Mouse (Mus musculus): ENCODE data around the gene Tgfa. TPM values are rescaled to one million over a fixed set of nuclear protein-coding genes. Genes with fewer than 3 reads are reported as not detected.

The Tgfa gene
- polyA plus RNA-seq, 1 experiment from 2014 or later = 4.9 TPM

GRCm38 (mm10) chr6:86295451-86295850, 100.4 kb downstream of the Tgfa start:
- no peak overlapping the region for H3K4me3 ChIP-seq (ENCODE audit: low read depth, low read length)
- no peaks in the 10 kb centered on the region for H3K36me3 ChIP-seq (ENCODE audit: insufficient read depth)
- WGBS = 61% methylated on average over 8 of the region's 8 CpGs
- TF ChIP-seq CTCF (IDR thresholded peaks at IDR 0.05; ENCODE audit: low read depth) = no peak
- ATAC-seq (ENCODE audit: insufficient read depth) (no peak), DNase-seq (no peak)
- H3K4me1 ChIP-seq (ENCODE audit: insufficient read depth) = no peaks in the 10 kb centered on the region
- H3K27me3 ChIP-seq (ENCODE audit: insufficient read depth, low read length) = no peaks in the 10 kb centered on the region
- no peak overlapping the region for H3K4me2 ChIP-seq
- no peak overlapping the region for H3K9ac ChIP-seq
- H3K27ac ChIP-seq (ENCODE audit: low read depth) = no peak overlapping the region
- H3K9me3 ChIP-seq (ENCODE audit: low read depth, low read length) = no peaks in the 10 kb centered on the region

GRCm38 (mm10) chr6:86296126-86296525, 101.1 kb downstream of the Tgfa start:
- no peaks in the 10 kb centered on the region for H3K4me1 ChIP-seq (ENCODE audit: insufficient read depth)
- TF ChIP-seq CTCF (IDR thresholded peaks at IDR 0.05; ENCODE audit: low read depth) = no peak
- 93% methylated on average over 3 of the region's 3 CpGs for WGBS
- no peaks in the 10 kb centered on the region for H3K27me3 ChIP-seq (ENCODE audit: insufficient read depth, low read length)
- no peak for DNase-seq
- no peaks in the 10 kb centered on the region for H3K9me3 ChIP-seq (ENCODE audit: low read depth, low read length)
- no peaks in the 10 kb centered on the region for H3K36me3 ChIP-seq (ENCODE audit: insufficient read depth)
- no peak overlapping the region for H3K9ac ChIP-seq
- no peak overlapping the region for H3K27ac ChIP-seq (ENCODE audit: low read depth)
- ATAC-seq (ENCODE audit: insufficient read depth) = no peak
- no peak overlapping the region for H3K4me2 ChIP-seq
- no peak overlapping the region for H3K4me3 ChIP-seq (ENCODE audit: low read depth, low read length)

GRCm38 (mm10) chr6:86296938-86297337, 101.9 kb downstream of the Tgfa start:
- DNase-seq = no peak
- H3K9me3 ChIP-seq (ENCODE audit: low read depth, low read length) = no peaks in the 10 kb centered on the region
- no peak overlapping the region for H3K4me2 ChIP-seq
- no peaks in the 10 kb centered on the region for H3K27me3 ChIP-seq (ENCODE audit: insufficient read depth, low read length)
- TF ChIP-seq CTCF (IDR thresholded peaks at IDR 0.05; ENCODE audit: low read depth) = no peak
- no peak overlapping the region for H3K4me3 ChIP-seq (ENCODE audit: low read depth, low read length)
- no peaks in the 10 kb centered on the region for H3K36me3 ChIP-seq (ENCODE audit: insufficient read depth)
- H3K27ac ChIP-seq (ENCODE audit: low read depth) = no peak overlapping the region
- no peak for ATAC-seq (ENCODE audit: insufficient read depth)
- H3K9ac ChIP-seq = no peak overlapping the region
- WGBS = 85% methylated on average over 2 of the region's 2 CpGs
- no peaks in the 10 kb centered on the region for H3K4me1 ChIP-seq (ENCODE audit: insufficient read depth)

- H3K27ac ChIP-seq (ENCODE audit: low read depth) = no peak overlapping the region
- H3K4me3 ChIP-seq (ENCODE audit: low read depth, low read length) = no peak overlapping the region
- no peak overlapping the region for H3K9ac ChIP-seq
- no peaks in the 10 kb centered on the region for H3K27me3 ChIP-seq (ENCODE audit: insufficient read depth, low read length)
- no peaks in the 10 kb centered on the region for H3K4me1 ChIP-seq (ENCODE audit: insufficient read depth)
- H3K9me3 ChIP-seq (ENCODE audit: low read depth, low read length) = no peaks in the 10 kb centered on the region
- peak; percentile 10; the same call in 1 of the 2 replicates for TF ChIP-seq CTCF (IDR thresholded peaks at IDR 0.05; ENCODE audit: low read depth)
- 84% methylated on average over 3 of the region's 3 CpGs for WGBS
- DNase-seq (no peak), ATAC-seq (ENCODE audit: insufficient read depth) (no peak)
- H3K36me3 ChIP-seq (ENCODE audit: insufficient read depth) = no peaks in the 10 kb centered on the region
- H3K4me2 ChIP-seq = no peak overlapping the region
Measured at GRCm38 (mm10) chr6:86298961-86299360, 103.9 kb downstream of the Tgfa start.

GRCm38 (mm10) chr6:86299381-86299780, 104.4 kb downstream of the Tgfa start:
- WGBS = 74% methylated on average over 2 of the region's 2 CpGs
- Histone ChIP-seq H3K27me3 (ENCODE audit: insufficient read depth, low read length) (no peaks in the 10 kb centered on the region), H3K36me3 (ENCODE audit: insufficient read depth) (no peaks in the 10 kb centered on the region)

GRCm38 (mm10) chr6:86305680-86306079, 110.7 kb downstream of the Tgfa start:
- WGBS = 81% methylated on average over 4 of the region's 4 CpGs
- no peak overlapping the region for H3K4me2 ChIP-seq
- no peaks in the 10 kb centered on the region for H3K4me1 ChIP-seq (ENCODE audit: insufficient read depth)
- H3K27ac ChIP-seq (ENCODE audit: low read depth) = no peak overlapping the region
- H3K9me3 ChIP-seq (ENCODE audit: low read depth, low read length) = no peaks in the 10 kb centered on the region
- H3K9ac ChIP-seq = no peak overlapping the region
- H3K4me3 ChIP-seq (ENCODE audit: low read depth, low read length) = no peak overlapping the region
- DNase-seq = no peak
- no peaks in the 10 kb centered on the region for H3K27me3 ChIP-seq (ENCODE audit: insufficient read depth, low read length)
- no peaks in the 10 kb centered on the region for H3K36me3 ChIP-seq (ENCODE audit: insufficient read depth)
- TF ChIP-seq CTCF (IDR thresholded peaks at IDR 0.05; ENCODE audit: low read depth) = no peak
- ATAC-seq (ENCODE audit: insufficient read depth) = no peak

More at GRCm38 (mm10) chr6:86299381-86299780, 104.4 kb downstream of the Tgfa start:
- H3K4me3 ChIP-seq (ENCODE audit: low read depth, low read length) = no peak overlapping the region
- no peak overlapping the region for H3K4me2 ChIP-seq
- no peaks in the 10 kb centered on the region for H3K9me3 ChIP-seq (ENCODE audit: low read depth, low read length)
- no peak overlapping the region for H3K27ac ChIP-seq (ENCODE audit: low read depth)
- ATAC-seq (ENCODE audit: insufficient read depth) (no peak), DNase-seq (no peak)
- TF ChIP-seq CTCF (IDR thresholded peaks at IDR 0.05; ENCODE audit: low read depth) = no peak
- no peak overlapping the region for H3K9ac ChIP-seq
- H3K4me1 ChIP-seq (ENCODE audit: insufficient read depth) = no peaks in the 10 kb centered on the region

- no peaks in the 10 kb centered on the region for H3K36me3 ChIP-seq (ENCODE audit: insufficient read depth)
- no peak overlapping the region for H3K4me2 ChIP-seq
- no peaks in the 10 kb centered on the region for H3K4me1 ChIP-seq (ENCODE audit: insufficient read depth)
- ATAC-seq (ENCODE audit: insufficient read depth) (no peak), DNase-seq (no peak)
- H3K9me3 ChIP-seq (ENCODE audit: low read depth, low read length) = no peaks in the 10 kb centered on the region
- no peak overlapping the region for H3K4me3 ChIP-seq (ENCODE audit: low read depth, low read length)
- H3K27me3 ChIP-seq (ENCODE audit: insufficient read depth, low read length) = no peaks in the 10 kb centered on the region
- TF ChIP-seq CTCF (IDR thresholded peaks at IDR 0.05; ENCODE audit: low read depth) = no peak
- H3K27ac ChIP-seq (ENCODE audit: low read depth) = no peak overlapping the region
- no peak overlapping the region for H3K9ac ChIP-seq
- WGBS = 69% methylated on average over 1 of the region's 1 CpGs
Measured at GRCm38 (mm10) chr6:86314011-86314410, 119.0 kb downstream of the Tgfa start.

- no peaks in the 10 kb centered on the region for H3K36me3 ChIP-seq (ENCODE audit: insufficient read depth)
- no peaks in the 10 kb centered on the region for H3K9me3 ChIP-seq (ENCODE audit: low read depth, low read length)
- H3K27ac ChIP-seq (ENCODE audit: low read depth) = no peak overlapping the region
- no peak overlapping the region for H3K9ac ChIP-seq
- DNase-seq = peak; percentile 9
- no peaks in the 10 kb centered on the region for H3K4me1 ChIP-seq (ENCODE audit: insufficient read depth)
- no peaks in the 10 kb centered on the region for H3K27me3 ChIP-seq (ENCODE audit: insufficient read depth, low read length)
- H3K4me3 ChIP-seq (ENCODE audit: low read depth, low read length) = no peak overlapping the region
- ATAC-seq (ENCODE audit: insufficient read depth) = no peak
- no peak overlapping the region for H3K4me2 ChIP-seq
- TF ChIP-seq CTCF (IDR thresholded peaks at IDR 0.05; ENCODE audit: low read depth) = no peak
- WGBS = 33% methylated on average over 1 of the region's 1 CpGs
Measured at GRCm38 (mm10) chr6:86317066-86317465, 122.0 kb downstream of the Tgfa start.

Data from lung, embryonic 14.5 days (tissue).